Mouse (Mus musculus): Measurements from ENCODE around the gene Fam126a.

Gene Fam126a

GRCm38 (mm10) chr5:23909256-23909655 lies 121.2 kb downstream of the Fam126a start:
- no peak for TF ChIP-seq GATA4 (IDR thresholded peaks at IDR 0.05; ENCODE audit: insufficient replicate concordance, low read length)

GRCm38 (mm10) chr5:23908486-23909090 lies 121.9 kb downstream of the Fam126a start:
- no peak for TF ChIP-seq GATA4 (IDR thresholded peaks at IDR 0.05; ENCODE audit: insufficient replicate concordance, low read length)

GRCm38 (mm10) chr5:23902221-23902620 lies 128.3 kb downstream of the Fam126a start:
- TF ChIP-seq GATA4 (IDR thresholded peaks at IDR 0.05; ENCODE audit: insufficient replicate concordance, low read length) = no peak

- TF ChIP-seq GATA4 (IDR thresholded peaks at IDR 0.05; ENCODE audit: insufficient replicate concordance, low read length) = no peak
Observed at GRCm38 (mm10) chr5:23900190-23900589, 130.3 kb downstream of the Fam126a start.

- TF ChIP-seq GATA4 (IDR thresholded peaks at IDR 0.05; ENCODE audit: insufficient replicate concordance, low read length) = no peak
Observed at GRCm38 (mm10) chr5:23893864-23894771, 136.4 kb downstream of the Fam126a start.

GRCm38 (mm10) chr5:23893156-23893863 lies 137.2 kb downstream of the Fam126a start:
- no peak for TF ChIP-seq GATA4 (IDR thresholded peaks at IDR 0.05; ENCODE audit: insufficient replicate concordance, low read length)

GRCm38 (mm10) chr5:23890734-23891133 lies 139.8 kb downstream of the Fam126a start:
- no peak for TF ChIP-seq GATA4 (IDR thresholded peaks at IDR 0.05; ENCODE audit: insufficient replicate concordance, low read length)

GRCm38 (mm10) chr5:23889461-23889860 lies 141.0 kb downstream of the Fam126a start:
- TF ChIP-seq GATA4 (IDR thresholded peaks at IDR 0.05; ENCODE audit: insufficient replicate concordance, low read length) = no peak

GRCm38 (mm10) chr5:23887111-23887510 lies 143.4 kb downstream of the Fam126a start:
- no peak for TF ChIP-seq GATA4 (IDR thresholded peaks at IDR 0.05; ENCODE audit: insufficient replicate concordance, low read length)

GRCm38 (mm10) chr5:23874457-23874856 lies 156.0 kb downstream of the Fam126a start:
- no peak for TF ChIP-seq GATA4 (IDR thresholded peaks at IDR 0.05; ENCODE audit: insufficient replicate concordance, low read length)

GRCm38 (mm10) chr5:23872586-23872985 lies 157.9 kb downstream of the Fam126a start:
- no peak for TF ChIP-seq GATA4 (IDR thresholded peaks at IDR 0.05; ENCODE audit: insufficient replicate concordance, low read length)

- TF ChIP-seq GATA4 (IDR thresholded peaks at IDR 0.05; ENCODE audit: insufficient replicate concordance, low read length) = no peak
Observed at GRCm38 (mm10) chr5:23865941-23866340, 164.5 kb downstream of the Fam126a start.
